Mouse (Mus musculus) hindbrain, embryonic 16.5 days (tissue): Measurements from ENCODE around the gene Ankar. TPM values are rescaled to one million over a fixed set of nuclear protein-coding genes. Genes with fewer than 3 reads are reported as not detected.

Experiments used
- ATAC-seq: fragments of 200-750 bp; cut with Nextera tagmentation; 2 replicates; pipeline ENCODE4 v1.8.0; 2017; ENCODE audit warnings: moderate TSS enrichment, moderate library complexity
- H3K27ac ChIP-seq: fragments of 300-500 bp; sonication (generic); 2 replicates; pipeline ENCODE4 v1.5.1; 2014; ENCODE audit warnings: low read depth, mild to moderate bottlenecking, control low read depth, low read length, moderate library complexity
- H3K27me3 ChIP-seq: fragments of 300-500 bp; sonication (generic); replicated peaks from 2 replicates; pipeline ENCODE4 v1.6.1; 2014; ENCODE audit warnings: low read length; ENCODE audit not compliant: control insufficient read depth, insufficient read depth
- H3K36me3 ChIP-seq: fragments of 300-500 bp; sonication (generic); 2 replicates; pipeline ENCODE4 v1.6.1; 2014; ENCODE audit warnings: mild to moderate bottlenecking, low read length, moderate library complexity, mixed read lengths; ENCODE audit not compliant: control insufficient read depth, insufficient read depth
- H3K4me1 ChIP-seq: fragments of 300-500 bp; sonication (generic); 2 replicates; pipeline ENCODE4 v1.6.1; 2014; ENCODE audit warnings: low read depth, low read length; ENCODE audit not compliant: control insufficient read depth, insufficient read depth
- H3K4me2 ChIP-seq: fragments of 300-500 bp; sonication (generic); 2 replicates; pipeline ENCODE4 v1.6.1; 2014; ENCODE audit warnings: mild to moderate bottlenecking, low read length, control low read depth, moderate library complexity
- H3K4me3 ChIP-seq: fragments of 300-500 bp; sonication (generic); 2 replicates; pipeline ENCODE4 v1.5.1; 2014; ENCODE audit warnings: mild to moderate bottlenecking, low read length, control low read depth, moderate library complexity
- H3K9ac ChIP-seq: fragments of 300-500 bp; sonication (generic); 2 replicates; pipeline ENCODE4 v1.6.1; 2014; ENCODE audit warnings: low read depth, mild to moderate bottlenecking, control low read depth, low read length, moderate library complexity
- H3K9me3 ChIP-seq: fragments of 300-500 bp; sonication (generic); 2 replicates; pipeline ENCODE4 v1.6.1; 2014; ENCODE audit warnings: mild to moderate bottlenecking, low read length, moderate library complexity; ENCODE audit not compliant: control insufficient read depth
- WGBS: fragments of 180-500 bp; shearing (Covaris S2); extraction: QIAGEN DNeasy Blood & Tissue Kit; methylation state at CpG from one replicate; pipeline ENCODE4 v1.1.7; 2014; 5-methylcytosine and 5-hydroxymethylcytosine counted together
- polyA plus RNA-seq: library from polyadenylated mRNA; unstranded; fragments of >200 nt; fragmentation: Nextera tagmentation; extraction: Ambion mirVana; gene quantifications from 2 replicates; pipeline ENCODE4 v1.2.1, GENCODE M21; 2015

The Ankar gene
- polyA plus RNA-seq, 1 experiment from 2014 or later: not detected

DNA sequence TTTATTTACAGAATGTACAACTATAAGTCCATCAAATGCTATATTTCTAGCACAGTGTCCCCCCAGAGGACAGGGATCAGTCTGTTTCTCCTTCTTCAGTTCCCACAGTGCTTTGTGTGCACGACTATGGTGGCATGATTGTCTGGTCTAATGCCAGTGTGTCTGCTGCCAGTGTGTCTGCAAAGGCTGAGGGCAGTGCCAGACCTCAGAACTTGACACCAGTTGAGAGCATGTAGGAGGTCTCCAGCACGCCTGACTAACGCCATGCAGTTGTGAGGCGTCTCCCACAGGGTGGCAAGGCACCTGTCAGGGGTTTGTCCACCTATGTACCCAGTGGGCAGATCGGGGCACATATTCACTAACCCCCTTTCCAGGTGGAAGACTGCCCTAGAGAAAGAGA lies 99.6 kb downstream of the Ankar start:
- no peaks in the 10 kb centered on the region for H3K27me3 ChIP-seq
- no peaks in the 10 kb centered on the region; the same call in 1 of the 2 replicates for H3K4me1 ChIP-seq
- 0 out of 2 replicates have a peak, but pooled peaks have one; percentile 25 for ATAC-seq
- no peak overlapping the region for H3K9ac ChIP-seq
- H3K4me3 ChIP-seq: no peak overlapping the region
- H3K36me3 ChIP-seq: peaks cover 19% of the 10 kb centered on the region
- no peak overlapping the region for H3K4me2 ChIP-seq
- no peak overlapping the region for H3K27ac ChIP-seq
- WGBS: 80% methylated on average over 5 of the region's 5 CpGs
- H3K9me3 ChIP-seq: no peaks in the 10 kb centered on the region

DNA sequence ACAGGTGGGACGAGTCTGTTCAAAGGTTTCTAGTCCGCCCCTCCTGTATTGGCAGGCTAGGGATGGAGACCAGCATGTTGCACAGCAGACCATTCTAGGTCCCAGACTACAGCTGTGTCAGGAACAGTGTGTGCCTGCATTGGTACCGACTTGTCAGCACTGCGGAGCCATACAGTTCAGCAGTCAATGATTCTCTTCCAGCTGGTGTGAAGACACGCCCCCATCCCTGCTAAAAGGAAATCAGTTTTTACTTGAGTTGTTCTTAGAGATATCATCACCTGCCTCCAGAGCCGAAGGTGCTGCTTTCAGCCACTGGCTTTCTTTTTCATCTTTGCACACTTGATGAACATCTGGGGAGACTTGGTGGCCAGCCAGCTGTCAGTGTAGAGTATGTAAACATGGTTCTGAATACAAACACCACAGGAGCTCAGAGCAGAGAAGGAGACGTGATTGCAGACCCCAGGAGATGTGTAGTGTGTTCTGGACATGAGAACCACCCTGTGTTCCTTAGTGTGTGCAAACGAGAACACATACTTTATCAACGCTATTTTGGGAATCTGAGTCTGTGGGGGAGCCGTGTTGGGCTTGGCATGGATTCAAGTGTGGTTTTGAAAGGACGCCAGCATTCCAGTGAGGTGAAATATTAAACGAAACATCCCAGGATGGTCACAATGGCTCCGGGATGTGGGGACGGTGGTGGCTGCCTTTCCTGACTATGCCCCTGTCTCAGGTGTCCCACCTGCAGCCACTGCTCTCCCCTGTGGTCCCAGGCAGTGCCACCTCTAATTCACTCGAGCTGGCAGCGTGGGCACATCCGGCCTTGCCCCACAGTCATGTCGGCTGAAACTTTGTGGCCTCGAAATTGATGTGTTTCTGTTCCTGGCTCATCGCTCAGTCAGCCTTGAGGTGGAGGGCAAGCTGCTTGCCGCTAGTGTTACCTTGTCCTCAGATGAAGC lies 101.0 kb downstream of the Ankar start:
- ATAC-seq: 0 out of 2 replicates have a peak, but pooled peaks have one; percentile 31
- H3K4me2 ChIP-seq: no peak overlapping the region
- no peaks in the 10 kb centered on the region; the same call in 1 of the 2 replicates for H3K4me1 ChIP-seq
- no peak overlapping the region for H3K4me3 ChIP-seq
- H3K9me3 ChIP-seq: no peaks in the 10 kb centered on the region
- no peak overlapping the region; the same call in 1 of the 2 replicates for H3K27ac ChIP-seq
- no peaks in the 10 kb centered on the region for H3K27me3 ChIP-seq
- peaks cover 20% of the 10 kb centered on the region for H3K36me3 ChIP-seq
- no peak overlapping the region for H3K9ac ChIP-seq
- 65% methylated on average over 21 of the region's 21 CpGs for WGBS

GRCm38 (mm10) chr1:72596231-72596630 lies 104.1 kb downstream of the Ankar start:
- Histone ChIP-seq H3K36me3 (peaks cover 25% of the 10 kb centered on the region), H3K4me3 (no peak overlapping the region), H3K27me3 (no peaks in the 10 kb centered on the region), H3K4me2 (no peak overlapping the region), H3K9me3 (no peaks in the 10 kb centered on the region), H3K9ac (no peak overlapping the region), H3K27ac (no peak overlapping the region), H3K4me1 (no peaks in the 10 kb centered on the region; the same call in 1 of the 2 replicates)
- 83% methylated on average over 5 of the region's 5 CpGs for WGBS
- ATAC-seq: no peak

DNA sequence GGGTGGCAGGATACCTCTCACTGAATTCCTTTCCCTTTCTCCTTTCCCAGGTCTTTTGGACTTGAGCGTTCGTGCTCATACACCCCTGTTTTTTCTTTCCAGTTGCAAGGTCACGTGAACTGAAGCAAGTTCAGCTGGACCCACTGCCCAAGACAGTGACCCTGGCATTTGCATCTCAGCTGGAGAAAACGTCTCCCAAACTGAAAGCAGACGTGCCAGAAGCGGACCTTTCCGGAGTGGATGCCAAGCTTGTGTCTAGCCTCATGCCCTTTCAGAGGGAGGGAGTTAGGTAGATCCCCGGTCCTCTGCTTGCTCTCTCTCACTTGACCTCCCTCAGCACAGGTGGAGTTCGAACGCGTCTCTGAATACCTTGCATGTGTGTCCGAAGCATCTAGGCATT lies 104.7 kb downstream of the Ankar start:
- Histone ChIP-seq H3K4me3 (no peak overlapping the region), H3K4me1 (no peaks in the 10 kb centered on the region; the same call in 1 of the 2 replicates), H3K27ac (no peak overlapping the region), H3K4me2 (no peak overlapping the region), H3K9me3 (no peaks in the 10 kb centered on the region), H3K27me3 (no peaks in the 10 kb centered on the region), H3K36me3 (peaks cover 28% of the 10 kb centered on the region), H3K9ac (no peak overlapping the region)
- 92% methylated on average over 12 of the region's 12 CpGs for WGBS
- no peak for ATAC-seq

- peak; percentile 62 for ATAC-seq
- 59% methylated on average over 20 of the region's 20 CpGs for WGBS
Measured at GRCm38 (mm10) chr1:72593340-72593951, 106.9 kb downstream of the Ankar start.

More at GRCm38 (mm10) chr1:72593340-72593951, 106.9 kb downstream of the Ankar start:
- Histone ChIP-seq H3K9me3 (no peaks in the 10 kb centered on the region), H3K36me3 (peaks cover 21% of the 10 kb centered on the region), H3K9ac (no peak overlapping the region), H3K4me2 (no peak overlapping the region), H3K4me1 (no peaks in the 10 kb centered on the region), H3K27ac (no peak overlapping the region), H3K27me3 (no peaks in the 10 kb centered on the region), H3K4me3 (no peak overlapping the region)

Other genes with a start within 250 kb of the Ankar start
- 9.4 and 10.3 TPM in 2 replicates for gene March4, start 163.6 kb downstream of the Ankar start, polyA plus RNA-seq
- gene Smarcal1, start 117.3 kb downstream of the Ankar start, polyA plus RNA-seq: 26.2 and 27.8 TPM in 2 replicates
- 753 and 794 TPM in 2 replicates for gene Rpl37a, start 10.7 kb upstream of the Ankar start, polyA plus RNA-seq
- 465 and 469 TPM in 2 replicates for gene Igfbp2, start 123.9 kb upstream of the Ankar start, polyA plus RNA-seq
- gene Igfbp5, start 174.3 kb upstream of the Ankar start, polyA plus RNA-seq: 51.9 and 65.1 TPM in 2 replicates